Mouse (Mus musculus) adrenal gland, postnatal 14 days (tissue): ENCODE measurements at regions not wholly inside any gene's neighbourhood (a gene's known extent, or its start where the extent isn't known, plus 50 kb on each side); places are given as distances from the start of the nearest gene placed in this dataset.

Source experiments
- DNase-seq: peaks from one replicate; pipeline ENCODE4 v3.0.0; 2021; ENCODE audit warnings: mixed read lengths

DNA sequence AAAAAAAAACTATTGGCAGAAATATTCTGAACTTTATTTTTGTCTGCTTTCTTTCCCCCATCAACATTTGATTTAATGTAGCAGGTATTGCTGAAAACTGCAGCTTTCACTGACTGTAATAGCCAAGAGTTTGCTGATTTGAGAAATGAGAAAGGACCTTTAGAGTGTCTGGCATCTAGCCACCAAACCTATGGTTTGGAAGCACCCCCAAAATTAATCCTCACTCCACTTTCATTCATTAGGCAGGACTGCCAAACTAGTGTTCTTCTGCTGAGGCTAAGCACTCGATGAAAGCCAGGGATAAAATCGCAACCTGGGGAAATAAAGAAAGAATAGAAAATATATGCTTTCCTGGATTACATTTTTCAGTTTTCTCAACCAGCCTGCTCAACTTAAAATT, 320.4 kb downstream of the Atp6ap1l start:
- no peak for DNase-seq

DNA sequence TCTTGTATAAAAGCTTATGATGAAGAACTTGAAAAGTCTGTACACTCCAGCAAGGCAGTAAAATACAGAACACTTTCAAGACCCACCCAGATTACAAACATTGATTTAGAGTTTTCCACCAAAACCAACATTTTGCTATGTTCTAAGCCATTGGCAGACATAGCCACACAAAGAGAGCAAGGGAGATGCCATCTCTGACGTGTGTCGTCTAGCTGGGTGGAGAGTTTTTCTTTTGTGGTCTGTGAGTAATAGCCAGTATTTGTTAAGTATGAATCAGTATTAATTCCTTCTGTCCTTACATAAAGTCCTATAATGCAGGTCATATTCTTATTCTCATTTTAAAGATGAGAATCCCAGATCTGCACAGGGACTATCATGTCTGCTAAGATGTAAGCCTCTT, 329.8 kb downstream of the Atp6ap1l start:
- DNase-seq = no peak

DNA sequence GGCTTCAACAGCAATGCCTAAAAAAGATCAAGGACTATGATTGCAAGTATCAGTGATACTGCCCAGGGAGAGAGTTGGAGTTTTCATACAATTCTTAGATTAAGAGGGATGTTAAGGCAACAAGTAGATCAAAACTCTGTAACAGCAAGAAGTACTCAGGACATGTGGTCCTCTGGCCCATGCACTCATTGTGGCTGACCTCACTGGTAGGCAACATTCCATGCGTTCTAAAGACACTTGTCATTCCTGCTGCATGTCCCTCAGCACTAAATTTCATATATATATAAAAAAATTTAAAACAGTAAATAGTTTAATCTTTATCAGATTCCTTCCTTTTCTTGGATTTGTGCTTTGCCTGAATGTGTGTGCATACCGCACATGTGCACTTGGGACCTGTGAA, 332.6 kb downstream of the Atp6ap1l start:
- DNase-seq = no peak

DNA sequence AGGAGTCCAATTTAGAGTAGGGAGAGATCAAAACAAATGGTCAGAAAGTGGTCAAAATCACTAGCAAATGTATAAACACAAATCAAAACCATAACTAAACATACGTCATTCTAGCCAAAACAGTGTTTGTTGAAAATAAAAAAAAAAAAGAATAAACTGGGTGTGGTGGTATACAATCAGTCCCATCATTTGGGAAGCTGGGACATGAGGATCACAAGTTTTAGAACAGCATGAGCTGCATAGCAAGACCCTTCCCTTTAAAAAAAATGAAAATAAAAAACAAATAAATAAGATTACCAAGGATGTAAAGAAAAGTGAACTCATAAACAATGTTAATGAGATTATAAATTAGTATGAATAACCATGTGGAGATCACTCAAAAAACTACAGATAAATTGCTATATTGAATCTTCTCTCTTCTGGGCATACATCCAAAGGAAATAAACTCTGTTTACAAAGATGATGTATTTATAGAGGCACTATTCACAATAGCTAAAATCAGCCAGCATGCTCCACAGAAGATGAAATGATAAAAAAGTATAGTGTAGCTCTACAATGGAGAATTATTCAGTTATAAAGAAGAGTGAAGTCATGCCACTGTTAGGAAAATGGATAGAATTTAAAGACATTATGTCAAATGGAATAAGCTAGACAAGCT, 341.8 kb downstream of the Atp6ap1l start:
- DNase-seq = no peak

DNA sequence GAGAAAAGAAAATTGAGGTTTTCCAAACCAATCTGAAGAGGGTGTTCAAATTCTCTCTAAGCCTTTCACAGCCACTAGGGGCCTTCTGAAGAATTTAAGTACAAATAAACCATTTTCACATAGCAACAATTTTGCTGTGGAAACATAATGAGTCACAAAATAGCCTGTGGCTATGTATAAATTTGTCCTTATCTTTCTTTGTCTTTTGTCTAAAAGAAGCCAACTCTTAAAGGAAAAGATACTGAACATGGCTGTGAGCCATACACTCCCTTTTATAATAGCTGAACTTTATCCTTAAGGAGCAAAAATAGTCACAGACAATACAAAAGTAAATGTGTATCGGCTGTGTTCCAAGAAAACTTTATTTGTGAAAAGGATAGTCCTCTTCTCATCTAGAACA, 345.1 kb downstream of the Atp6ap1l start:
- DNase-seq = no peak

DNA sequence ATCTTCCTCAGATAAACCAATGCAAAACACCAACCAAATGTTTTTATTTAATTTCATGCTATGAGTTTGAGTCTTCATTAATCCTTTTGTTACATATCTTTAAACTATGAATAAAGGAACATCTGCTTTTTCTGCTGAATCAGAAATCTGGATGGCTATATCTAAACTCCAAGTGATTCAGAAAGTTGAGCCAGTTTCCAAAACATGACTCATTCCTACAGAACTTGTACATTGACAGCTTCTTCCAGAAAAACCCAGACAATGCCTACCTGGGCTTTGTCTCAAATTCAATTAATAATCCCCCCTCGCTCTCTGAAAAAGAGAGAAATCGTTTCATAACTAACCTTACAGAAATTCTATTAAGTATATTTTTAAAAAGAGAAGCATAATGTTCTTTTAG, 345.7 kb downstream of the Atp6ap1l start:
- no peak for DNase-seq

DNA sequence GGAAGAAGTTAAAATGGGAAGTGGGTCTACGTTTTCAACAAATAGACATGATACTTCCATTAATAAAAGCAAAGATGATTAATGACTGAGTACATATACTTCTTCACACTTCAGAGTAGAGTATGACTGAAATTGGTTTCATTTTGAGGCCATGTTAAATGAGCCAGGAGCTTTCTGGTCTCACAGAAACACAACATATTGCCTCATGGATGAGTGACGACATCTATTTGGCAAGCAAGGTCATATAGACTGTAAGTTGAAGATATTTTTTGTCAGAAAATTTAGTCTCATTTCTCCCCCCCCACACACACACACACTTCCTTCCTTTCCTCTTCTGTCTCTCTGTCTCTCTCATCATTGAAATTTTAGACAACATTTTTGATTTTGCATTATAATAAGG, 354.0 kb downstream of the Atp6ap1l start:
- DNase-seq = no peak

DNA sequence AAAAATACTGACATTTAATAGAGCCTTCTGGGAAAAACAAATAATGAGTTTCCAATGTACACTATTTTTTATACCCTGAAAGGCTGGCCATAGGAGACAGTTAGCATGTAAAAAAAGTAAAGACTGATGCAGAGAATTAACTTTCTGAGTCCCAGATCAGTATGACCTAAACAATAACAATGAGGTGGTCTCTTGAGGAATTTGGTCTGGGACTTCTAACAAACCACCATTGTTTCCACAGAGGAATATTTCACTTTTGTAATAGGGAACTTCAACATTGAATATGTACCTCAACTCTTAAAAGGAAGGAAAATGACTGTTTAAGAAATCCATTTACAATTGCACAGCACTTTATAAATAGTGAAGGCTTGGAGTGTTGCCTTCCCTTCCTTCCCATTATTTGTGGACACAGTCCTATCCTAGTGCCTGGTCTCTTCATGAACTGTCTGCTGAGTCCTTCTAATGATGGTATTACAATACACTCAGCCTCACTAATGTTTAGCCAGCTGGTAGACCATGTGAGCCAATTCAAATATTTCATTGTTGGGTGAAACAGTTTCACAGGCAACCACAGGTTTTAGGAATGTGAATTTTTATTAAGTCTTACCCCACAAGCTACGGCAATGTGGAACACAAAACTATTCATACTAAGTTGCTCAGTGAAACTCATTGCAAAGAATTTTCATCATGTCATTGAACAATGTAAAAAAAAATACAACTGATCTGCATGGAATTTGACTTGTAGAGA, 358.7 kb downstream of the Atp6ap1l start:
- no peak for DNase-seq

DNA sequence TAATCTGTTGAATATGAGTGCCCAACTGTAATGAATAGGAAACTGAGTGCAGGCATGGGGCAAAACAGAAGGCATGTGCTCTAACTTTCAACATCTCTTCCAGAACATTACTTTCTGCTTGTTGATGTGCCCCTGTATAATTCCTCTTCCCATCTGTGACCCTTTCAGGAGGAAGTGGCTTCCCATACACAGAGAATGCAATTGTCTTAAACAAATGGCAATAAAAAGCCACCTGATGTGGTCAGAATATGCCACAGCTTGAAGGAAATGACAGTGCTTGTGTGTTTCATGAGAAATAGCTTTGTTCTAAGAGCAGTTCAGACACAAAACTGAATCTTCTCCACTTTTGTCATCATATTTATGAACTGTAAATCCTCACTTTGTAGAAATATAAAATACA, 359.3 kb downstream of the Atp6ap1l start:
- no peak for DNase-seq

DNA sequence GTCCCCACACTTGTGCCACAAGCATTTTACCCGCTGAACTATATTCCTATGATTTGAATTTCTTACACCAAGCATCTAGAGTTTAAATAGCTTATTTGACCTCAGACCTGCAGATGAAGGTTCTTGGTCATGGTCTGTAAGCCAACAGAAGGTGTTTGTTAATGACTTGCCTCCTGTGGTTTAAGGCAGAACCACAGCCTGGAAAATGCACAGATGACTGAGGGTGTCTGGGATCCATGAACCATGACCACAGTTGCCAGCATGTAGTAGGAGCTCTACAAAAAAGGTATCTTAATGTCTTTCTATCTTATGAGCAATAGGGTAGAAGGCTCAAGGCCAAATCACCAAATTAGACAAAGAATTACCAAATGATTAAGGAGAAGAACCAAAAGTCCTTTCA, 367.6 kb downstream of the Atp6ap1l start:
- DNase-seq = no peak

DNA sequence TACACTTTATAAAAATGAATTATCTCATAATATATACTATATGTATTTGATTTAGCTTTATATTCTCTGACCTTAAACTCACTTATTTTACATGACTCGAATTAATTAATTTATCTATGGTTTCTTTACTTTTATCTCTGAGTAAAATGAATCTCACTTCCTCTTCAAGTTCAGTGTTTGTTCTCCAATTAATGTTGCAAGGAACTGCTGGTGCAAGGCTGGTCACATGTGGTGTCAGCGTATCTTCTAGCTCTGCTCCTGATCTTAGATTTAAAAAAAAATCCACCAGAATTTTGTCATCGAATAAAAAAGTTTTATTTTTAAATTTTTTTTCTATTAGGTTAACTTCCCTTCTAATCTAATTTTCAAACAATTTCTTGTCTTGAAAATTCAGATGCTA, 378.2 kb downstream of the Atp6ap1l start:
- no peak for DNase-seq

DNA sequence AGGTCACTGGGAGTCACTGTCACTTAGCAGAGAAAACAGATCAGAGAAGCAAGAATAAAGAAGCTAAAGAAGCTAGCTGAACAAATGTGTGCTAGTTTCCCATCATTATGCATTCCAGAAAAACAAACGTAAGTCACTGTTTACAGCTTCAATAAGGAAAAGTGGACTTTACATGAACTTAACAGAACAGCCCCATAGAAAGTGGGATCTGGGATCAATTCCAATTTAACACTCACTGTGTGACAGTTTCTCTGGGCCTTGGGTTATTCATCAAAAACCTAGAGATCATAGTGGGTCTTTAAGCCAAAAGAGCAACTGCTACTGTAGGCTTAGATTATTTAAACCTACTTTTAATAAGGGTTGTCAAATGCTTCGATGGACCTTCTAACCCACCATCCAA, 379.4 kb downstream of the Atp6ap1l start:
- DNase-seq = no peak

DNA sequence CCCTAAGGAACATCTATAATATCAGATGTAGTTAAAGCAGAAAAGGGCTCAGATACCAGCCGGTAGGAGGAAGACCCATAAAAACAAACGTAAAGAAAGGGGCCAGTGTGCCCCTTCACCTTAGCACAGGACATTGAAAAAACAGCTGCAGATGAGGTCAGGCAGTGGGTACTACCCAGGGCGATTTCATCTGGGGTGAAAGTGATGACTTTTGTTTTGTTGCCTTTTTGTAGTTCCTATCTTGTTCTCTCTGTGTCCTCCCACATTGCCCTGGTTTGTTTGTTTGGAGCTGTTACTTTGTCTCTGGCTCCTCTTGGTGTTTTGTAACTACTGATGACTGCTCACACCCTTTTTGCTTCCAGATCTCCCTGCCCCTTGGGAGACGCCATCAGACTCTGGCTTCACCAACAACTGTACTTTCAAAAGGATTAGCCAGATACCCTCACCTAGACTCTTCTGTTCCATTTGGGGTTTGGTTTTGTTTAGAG, 383.4 kb downstream of the Atp6ap1l start:
- DNase-seq = peak; percentile 16

DNA sequence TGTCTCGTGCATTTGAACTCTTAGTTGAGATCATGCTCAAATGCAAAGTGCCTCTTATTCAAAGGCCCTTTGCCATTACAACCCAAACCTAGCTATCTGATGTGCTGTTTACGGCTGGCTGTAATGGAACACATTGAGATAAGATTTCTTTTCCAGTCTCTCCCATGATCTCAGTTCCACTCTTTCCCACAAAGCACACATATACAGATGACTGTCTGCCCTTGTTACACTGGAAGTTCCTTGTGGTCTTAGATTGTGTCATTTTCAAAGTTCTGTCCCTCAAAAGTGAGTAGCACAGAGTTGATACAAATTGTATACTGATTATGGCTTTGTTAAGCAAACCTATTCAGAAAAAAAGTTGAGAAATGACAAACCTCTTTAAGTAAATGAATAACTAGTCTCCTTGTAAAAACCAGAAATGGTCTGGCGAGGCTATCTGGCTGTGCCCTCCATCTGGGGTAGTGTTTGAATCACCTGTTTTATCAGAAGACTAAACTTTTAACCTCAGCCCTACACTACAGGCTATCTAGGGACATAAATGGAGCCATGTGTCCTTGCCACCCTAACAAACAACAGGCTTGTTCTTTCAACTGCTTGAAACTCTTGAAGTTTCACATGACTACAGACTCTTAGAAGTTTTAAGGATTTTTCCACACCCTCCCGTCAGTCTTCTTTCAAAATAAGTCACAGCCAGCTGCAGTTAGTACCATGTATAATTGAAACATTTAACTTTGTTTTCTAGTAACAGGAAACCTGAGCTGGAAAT, 384.0 kb downstream of the Atp6ap1l start:
- DNase-seq = no peak

DNA sequence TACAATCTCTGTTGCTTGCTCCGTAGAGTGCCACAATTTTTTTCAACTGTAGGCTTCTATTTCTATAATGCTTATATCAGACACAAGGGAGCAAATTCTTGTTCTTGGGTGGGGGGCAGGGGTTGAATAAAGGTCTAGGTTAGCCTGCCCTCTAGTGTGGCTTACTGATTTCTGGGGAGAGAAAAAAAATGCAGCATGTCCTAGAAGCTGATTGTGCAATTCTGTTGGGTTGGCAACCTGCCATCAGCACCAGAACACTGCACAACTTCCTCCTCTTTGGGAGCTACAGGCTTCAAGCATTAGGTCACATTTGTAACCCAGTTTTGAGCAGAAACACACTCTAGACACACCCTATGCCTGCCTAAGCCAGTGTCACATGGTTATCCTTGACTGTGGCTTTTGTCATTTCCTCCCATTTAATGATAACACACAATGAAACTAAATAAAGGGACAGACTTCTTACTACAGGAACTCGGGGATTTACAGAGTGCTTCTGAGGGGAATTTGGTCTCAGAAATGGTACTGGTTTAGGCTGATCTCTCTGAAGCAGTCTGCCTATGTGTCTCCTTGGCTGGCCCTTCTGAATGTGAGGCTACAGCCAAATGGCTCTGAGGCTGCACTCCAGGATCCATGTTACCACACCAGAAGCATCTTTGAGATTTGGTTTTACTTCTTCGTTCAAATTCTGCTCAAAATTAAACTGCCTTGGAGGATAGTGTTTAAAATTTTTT, 389.2 kb downstream of the Atp6ap1l start:
- DNase-seq = peak; percentile 93

DNA sequence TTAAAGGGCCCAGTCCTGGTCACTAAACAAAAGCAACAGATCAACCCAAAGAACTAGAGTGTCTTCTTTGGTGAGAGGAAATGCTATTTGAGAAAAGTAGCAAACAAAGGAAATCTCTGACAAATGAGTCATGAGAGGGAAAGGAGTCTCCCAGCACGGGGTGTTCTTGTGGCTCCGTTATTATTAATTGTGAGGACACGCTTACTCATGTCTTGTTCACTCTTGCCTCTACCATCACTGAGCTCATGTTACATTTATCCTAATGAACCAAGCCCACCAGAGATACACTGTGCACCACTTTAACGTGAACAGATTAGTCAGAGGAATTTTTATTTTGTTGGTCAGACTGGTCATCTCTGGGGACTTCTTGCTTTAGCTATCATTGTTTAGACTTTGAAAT, 391.3 kb downstream of the Atp6ap1l start:
- DNase-seq = no peak

DNA sequence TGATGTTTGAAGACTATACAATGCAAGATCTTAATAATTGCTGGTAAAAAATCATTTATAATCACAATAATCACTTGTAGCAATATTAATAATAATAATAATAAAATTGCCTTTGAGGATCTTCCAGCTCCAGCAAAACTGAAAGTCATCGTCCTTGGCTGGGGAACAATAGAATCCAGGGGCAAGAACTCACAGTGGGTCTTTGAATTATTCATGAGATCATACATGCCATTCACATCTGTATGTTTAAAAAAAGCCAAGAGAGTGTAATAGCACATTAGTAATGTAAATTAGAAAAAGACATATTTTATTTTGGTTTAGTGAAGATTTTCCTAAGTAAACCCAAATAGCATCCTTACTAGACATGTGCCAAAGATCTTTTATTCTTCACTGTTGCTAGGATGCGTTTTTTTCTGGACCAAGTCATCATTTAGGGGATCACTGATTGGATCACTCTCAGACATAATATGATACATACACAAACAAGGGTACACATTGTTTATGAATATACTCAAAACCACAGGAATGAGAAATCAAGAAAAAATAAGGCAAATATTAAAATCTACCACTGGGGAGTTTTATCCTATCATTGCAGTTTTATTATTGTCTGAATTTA, 392.3 kb downstream of the Atp6ap1l start:
- no peak for DNase-seq

DNA sequence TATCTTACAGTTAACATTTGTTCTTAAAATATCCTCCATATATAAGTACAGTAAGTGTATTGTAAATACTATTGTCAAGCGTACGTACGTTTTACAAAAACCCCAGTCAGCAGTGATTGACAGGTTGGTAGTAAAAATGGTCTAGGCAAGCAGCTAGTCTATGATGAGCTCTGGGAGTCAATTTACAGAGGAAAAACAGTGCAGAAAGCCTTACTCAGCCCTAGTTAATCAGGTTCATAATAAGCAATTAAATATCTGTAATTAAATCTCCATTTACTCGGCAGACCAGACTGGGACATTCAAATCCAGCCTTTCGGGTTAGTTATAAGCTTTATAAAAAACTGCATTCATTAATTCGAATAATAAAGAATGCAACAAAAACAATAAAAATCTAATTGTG, 394.7 kb downstream of the Atp6ap1l start:
- no peak for DNase-seq

DNA sequence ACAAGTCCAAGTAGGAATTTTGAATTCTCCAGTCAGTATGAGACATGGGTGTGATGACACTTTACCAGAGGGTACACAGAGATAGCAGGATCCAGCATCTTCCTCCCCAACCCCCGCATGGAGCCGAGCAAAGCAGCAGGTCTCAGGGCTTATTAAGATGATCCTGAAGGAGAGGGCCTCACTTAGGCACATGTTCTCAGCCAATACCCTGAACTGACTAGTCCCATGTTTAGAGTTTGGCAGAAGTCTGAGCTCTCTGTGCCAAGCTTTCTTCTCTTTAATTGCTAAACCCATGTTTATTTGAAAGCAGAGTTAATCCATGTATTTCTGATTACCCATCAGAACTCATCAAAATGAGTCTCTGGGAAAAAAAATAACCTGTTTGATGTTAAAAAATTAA, 402.0 kb downstream of the Atp6ap1l start:
- no peak for DNase-seq

DNA sequence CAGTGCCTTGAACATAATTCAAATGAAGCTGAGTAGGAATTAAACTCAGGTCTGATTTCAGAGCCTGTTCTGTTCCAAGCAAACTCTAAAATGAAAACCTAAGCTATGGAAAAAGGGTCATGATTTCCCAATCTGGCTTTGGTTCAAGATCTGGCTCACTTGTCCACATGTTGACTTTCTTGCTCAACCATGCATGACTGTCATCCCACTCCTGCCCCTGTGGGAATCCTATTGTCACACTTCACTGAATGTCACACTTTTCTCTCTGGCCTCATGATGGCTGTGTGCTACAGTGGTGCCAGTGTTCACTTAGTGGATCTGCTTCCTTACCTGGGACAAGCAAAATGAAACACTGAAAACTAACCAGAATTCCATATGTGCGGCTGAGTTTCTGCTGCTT, 403.0 kb downstream of the Atp6ap1l start:
- DNase-seq = peak; percentile 8

DNA sequence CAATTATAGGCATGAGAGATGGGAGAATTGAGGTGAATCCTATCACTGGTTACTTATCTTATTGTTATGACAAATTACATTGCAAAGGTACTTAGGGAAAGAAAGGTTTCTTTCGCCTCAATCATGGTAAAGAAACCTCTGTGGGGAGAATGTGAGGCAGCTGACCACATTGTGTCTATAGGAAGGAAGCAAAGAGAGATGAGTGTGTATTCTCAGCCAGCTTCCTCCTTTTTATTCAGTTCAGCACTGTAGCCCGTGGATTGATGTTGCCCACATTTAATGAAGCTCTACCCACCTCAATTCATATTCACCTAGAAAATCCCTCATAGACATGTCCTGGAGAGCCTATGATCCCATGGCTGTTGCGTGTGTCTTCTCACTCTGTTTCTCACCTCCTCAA, 406.2 kb downstream of the Atp6ap1l start:
- no peak for DNase-seq

DNA sequence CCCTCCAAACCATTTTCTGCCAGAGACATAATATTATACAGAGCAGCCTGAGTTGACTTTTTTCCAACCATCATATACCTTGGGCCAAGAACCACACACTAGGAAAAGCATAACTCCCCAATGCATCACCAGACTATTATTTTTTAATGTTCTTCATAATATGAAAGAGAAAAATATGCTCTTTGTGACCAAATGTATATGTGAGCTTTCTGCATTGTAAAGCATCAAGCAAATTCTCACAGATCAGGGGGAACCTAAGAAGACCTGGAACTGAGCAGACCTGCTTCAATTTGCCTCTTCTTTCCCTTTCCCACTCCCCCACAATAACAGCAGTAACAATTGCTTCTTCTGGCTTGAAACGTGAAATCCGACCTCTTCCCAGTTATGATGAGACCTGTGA, 407.6 kb downstream of the Atp6ap1l start:
- no peak for DNase-seq
